Mouse (Mus musculus) cerebellum, adult 8-10 months (tissue): ENCODE measurements at regions not wholly inside any gene's neighbourhood (a gene's known extent, or its start where the extent isn't known, plus 50 kb on each side); places are given as distances from the start of the nearest gene placed in this dataset.
"Not testable (repeated sequence)": the region's sequence is repeated elsewhere in the genome, so short reads cannot be mapped to it uniquely, and the experiment has no call there.

Experiments
- DNase-seq: peaks from one replicate; pipeline ENCODE4 v3.0.0; 2022

DNA sequence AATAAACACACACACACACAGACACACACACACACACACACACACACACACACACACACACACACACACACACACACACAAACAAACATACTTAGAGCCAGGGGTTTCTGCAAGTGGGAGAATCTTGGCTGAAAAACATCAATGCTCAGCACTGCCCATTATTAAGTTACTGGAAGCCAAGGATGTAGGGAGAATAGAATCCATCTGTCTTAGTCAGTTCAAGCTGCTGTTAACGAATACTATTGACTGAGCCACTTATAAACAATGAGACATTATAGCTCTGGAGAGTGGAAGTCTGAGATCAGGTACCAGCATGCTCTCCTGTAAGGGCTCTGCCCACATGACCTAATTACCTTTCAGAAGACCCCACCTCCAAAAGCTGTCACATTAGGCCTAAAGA, 87.4 kb downstream of the Fam174b start:
- no peak for DNase-seq

DNA sequence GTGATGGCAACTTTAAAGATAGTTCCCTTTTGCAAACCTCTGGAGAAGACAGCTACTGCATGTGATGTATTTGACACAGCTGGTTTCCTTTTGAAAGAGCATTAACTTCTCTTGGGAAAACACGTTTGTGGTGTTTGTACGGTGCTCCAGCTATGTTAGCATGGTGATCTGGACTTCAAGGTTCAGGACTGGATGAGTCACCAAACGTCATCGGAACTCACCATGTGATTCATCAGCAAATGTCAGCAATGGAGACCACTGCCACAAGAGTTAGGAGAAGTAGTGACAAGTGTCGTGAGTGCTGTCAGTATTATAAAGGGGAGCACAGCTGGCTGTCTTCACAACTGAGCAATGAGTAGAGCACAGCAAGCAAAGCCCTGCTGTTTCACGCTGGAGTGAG, 90.5 kb downstream of the Fam174b start:
- DNase-seq, result no peak

DNA sequence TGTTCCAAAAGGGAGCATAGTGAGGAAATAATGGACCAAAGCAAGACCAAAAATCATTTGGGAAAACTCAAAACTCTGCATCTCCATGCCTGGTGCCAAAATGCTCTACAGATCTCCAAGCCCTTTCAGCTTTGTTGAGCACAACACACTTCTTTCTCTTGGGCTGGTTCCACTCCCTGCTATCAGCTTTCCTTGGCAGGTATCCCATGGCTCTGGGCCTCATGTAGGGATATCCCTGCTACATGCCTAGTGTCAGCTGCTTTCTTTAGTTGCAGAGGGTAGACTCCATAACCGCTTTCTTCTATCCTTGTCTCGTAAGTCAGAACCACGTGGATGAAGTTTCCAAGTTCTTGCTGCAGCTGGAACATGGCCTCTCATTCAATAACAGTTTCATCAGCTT, 100.3 kb downstream of the Fam174b start:
- no peak for DNase-seq

DNA sequence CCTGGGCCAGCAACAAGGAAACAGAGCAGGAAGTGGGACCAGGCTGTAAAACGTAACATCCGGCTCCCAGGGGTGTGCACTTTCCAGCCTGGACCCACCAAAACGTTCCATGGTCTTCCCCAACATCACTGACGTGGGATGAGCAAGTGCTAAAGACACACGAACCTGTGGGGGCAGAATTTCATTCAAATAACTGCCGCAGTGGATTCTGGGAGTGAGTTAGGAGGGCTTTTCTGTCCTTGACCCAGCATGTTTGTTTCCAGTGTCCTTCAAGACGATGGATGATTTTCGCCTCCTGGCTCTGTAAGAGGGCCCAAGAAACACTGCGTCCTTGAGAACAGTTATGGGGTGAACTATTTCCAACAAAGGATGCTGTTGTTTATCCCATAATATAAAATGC, 112.1 kb downstream of the Fam174b start:
- no peak for DNase-seq

DNA sequence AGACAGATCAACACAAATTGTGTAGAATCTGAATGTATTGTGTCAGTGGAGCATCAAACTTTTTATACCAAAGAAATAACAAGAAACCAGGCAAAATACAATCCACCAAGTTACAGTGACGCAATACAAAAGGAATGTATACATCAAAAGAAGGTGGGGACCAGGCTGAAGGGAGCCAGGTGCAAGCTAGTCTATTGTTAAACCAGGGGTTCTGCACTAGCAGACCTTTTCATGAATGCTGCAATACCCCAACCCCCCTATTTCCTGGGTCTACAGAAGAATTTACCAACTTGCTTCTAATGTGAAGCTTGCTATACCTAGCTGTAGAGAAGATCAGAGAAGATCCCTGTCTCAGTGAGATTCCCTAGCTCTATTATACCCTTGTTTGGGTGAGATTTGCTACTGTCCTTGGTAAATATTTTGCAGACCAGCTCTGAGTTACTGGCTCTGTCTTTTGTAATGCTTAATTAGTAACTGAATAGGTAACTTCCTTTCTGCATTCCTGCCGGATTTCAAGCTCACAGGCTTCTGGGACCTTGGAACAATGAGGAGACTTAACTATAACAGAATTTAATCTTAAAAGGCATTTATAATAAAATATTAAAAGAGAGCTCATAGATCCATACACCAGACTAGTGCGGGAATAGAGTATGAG, 113.3 kb downstream of the Fam174b start:
- DNase-seq, result not testable (repeated sequence)

DNA sequence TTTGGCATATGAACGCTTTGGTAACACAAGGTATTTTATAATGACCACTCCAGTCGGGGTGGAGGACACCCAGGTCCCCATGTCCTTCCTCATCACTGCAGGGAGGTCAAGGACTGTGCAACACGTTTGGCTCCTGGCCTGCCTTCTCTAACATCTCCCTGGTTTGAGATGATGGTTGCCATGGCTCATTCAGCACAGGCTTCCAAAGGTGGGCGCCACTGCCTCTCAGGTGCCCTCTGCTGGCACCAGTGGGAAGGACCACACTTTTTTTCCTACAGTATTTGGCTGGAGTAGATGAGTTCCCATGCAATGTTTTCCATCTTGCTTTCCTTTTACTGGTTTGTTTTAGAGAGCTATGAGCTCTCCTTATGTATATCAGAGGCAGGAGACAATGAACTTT, 115.4 kb downstream of the Fam174b start:
- peak; percentile 4 for DNase-seq

DNA sequence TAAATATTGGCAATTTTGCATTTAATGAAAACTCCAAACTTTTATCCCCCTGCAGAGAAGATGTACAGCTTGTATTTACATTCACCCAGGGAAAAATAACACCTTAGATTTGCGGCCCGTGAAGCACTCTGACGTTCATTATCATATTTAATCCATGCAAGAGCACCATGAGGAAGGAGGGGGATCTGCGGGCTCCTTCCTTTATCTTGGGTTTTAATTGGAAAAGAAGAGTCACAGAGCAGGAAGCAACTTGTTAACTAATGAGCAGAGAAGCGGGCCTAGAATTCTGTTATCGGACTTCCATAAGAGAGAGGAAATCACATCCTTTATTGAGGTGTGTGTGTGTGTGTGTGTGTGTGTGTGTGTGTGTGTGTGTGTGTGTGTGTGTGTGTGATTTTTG, 116.8 kb downstream of the Fam174b start:
- no peak for DNase-seq

DNA sequence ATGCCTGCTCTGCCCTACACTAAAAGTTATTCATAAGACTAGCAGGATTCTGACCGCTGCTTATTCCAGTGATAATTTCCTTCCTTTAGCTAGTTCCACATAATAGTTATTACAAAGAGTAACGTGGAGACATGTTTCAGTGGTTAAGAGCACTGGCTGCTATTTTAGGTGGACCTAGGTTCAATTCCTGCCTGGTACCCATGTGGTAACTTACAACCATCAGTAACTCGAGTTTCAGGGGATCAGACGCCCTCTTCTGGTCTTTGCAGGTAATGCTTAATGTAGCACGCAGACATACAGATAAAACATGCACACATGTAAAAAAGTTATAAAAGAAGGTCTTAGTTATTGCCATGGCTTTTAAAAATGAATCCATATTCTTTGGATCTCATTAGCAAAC, 125.0 kb downstream of the Fam174b start:
- DNase-seq, result no peak

DNA sequence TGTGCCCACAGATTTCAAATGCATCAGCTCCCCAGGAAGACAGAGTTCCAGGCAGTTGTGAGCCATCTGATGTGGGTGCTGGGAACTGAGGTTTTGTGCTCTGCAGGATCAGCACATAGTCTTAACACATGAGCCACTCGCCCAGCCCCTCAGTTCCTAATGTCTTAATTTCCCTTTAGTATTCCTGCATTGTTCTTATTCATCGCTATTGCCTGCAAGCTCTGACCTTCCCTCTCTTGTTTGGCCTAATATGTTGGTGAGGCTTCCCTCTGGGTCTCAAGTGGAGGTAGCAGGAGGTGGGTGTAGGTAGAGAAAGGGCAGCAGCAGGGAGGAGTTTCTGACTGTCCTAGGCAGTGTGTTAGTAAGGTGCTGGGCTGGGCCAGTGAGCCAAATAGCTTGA, 132.1 kb downstream of the Fam174b start:
- DNase-seq, result no peak

DNA sequence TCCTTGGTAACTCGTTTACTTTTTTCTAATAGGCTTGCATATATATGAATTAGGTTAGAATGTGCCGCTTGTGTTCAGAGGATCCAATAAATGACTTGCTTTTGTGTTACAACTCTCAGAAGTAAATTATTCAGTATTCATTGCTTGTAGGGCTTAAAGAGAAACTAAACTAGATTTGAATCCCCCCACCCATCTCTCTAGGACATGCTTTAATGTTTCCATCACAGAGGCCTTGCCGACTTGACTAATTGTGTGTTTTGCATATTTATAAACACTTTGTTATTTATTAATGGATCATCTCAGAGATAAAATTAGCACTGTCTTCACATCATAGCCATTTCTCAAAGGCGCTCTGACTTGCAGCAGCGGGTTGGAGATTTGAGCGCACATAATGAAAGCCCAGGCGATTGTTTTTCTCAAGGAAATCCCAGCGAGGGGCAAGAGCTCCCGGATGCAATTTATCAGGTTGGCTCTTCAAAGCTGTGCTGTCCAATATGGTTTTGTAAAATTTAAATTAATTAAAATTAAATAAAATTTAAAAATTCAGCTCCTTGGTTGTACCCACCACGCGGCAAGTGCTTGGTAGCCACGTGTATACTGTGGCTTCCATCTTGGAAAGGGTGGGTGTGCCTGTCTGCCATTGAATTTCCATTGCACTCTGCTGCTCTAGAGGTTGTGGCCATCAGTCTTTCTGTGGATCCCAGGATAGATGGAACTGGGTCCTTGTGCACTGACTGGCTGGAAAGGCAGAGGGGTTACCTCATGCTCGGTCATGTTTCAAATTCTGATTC, 132.0 kb downstream of the St8sia2 start:
- no peak for DNase-seq

DNA sequence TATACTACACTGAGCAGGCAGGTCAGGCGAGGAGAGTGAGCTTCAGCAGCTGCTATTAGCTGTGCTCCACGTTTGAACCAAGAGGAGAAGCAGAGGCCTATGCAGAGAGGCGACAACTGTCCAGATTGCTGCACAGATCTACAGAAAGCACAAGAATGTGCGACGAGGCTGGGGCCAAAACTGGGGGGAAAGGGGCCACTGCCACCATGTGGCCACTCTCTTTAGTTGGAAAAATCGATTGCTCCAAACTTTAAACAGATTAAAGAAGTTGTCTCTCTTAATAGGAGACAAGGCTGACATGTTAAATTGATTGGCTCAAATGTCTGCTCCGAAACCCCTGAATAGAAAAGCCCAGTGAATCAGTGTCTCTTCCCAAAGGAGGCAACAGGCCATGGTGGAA, 127.3 kb downstream of the St8sia2 start:
- no peak for DNase-seq
